8 mouse cellular contexts compared by ENCODE assay signal in genomic region chr14:60176891-60177613, GRCm38 (mm10). TPM values are rescaled to one million over a fixed set of nuclear protein-coding genes. Genes with fewer than 3 reads are reported as not detected.
DNase-seq lines count a peak whose midpoint lies in the region; ATAC-seq lines count a peak whose summit lies in the region.

No protein-coding gene starts in this region.

- H3K4me2 ChIP-seq in intestine, embryonic 14.5 days (ENCODE audit: low read length): peak overlapping the region; percentile 98

- H3K9me3 ChIP-seq in intestine, embryonic 14.5 days (ENCODE audit: control insufficient read depth, low read length): no peaks in the 10 kb centered on the region

- H3K4me1 ChIP-seq in intestine, embryonic 14.5 days (replicated peaks; ENCODE audit: control insufficient read depth, insufficient read depth, low read length): peaks cover 6% of the 10 kb centered on the region

- ATAC-seq in intestine, embryonic 14.5 days (replicated peaks; ENCODE audit: low FRiP score, low TSS enrichment, low read depth): peak; percentile 70
- peak; percentile 68 for ATAC-seq in megakaryocyte, adult 5-6 weeks (ENCODE audit: poor library complexity, severe bottlenecking)

- H3K9ac ChIP-seq in intestine, embryonic 14.5 days (ENCODE audit: low read length): peak overlapping the region; percentile 69

- no peaks in the 10 kb centered on the region for H3K36me3 ChIP-seq in intestine, embryonic 14.5 days (ENCODE audit: control insufficient read depth, insufficient read depth, low read length)

- H3K27me3 ChIP-seq in intestine, embryonic 14.5 days (replicated peaks; ENCODE audit: control insufficient read depth, insufficient read depth, low read length): peaks cover 11% of the 10 kb centered on the region

- DNase-seq in adrenal gland, adult 18-20 months (ENCODE audit: low spot score in 2 of 2): peak; percentile 17 to 25
- DNase-seq in cerebellum, adult 8-10 months: peak; percentile 76
- DNase-seq in frontal cortex, adult 2 months (ENCODE audit: extremely low spot score in 1 of 2, low spot score in 1 of 2): peak; percentile 38 to 68
- peak; percentile 80 for DNase-seq in intestine, embryonic 14.5 days (ENCODE audit: low spot score)
- peak; percentile 45 to 80 for DNase-seq in left cerebral cortex, adult 8-10 months (ENCODE audit: low spot score in 2 of 2)
- DNase-seq in right cerebral cortex, postnatal 10 days (ENCODE audit: low spot score in 2 of 2): peak; percentile 82 to 89
- no peak for DNase-seq in c-Kit-positive CD71-positive TER-119-positive erythroid progenitor cells, embryonic 14.5 days (ENCODE audit: low spot score)

- under 1% methylated on average over 78 of the region's 84 CpGs for WGBS in intestine, embryonic 14.5 days

- peak overlapping the region; percentile 62 for H3K4me3 ChIP-seq in intestine, embryonic 14.5 days (ENCODE audit: low read depth, low read length)

- H3K27ac ChIP-seq in intestine, embryonic 14.5 days (ENCODE audit: low read depth): peak overlapping the region; percentile 62

RNA-seq across cellular contexts. Expression of gene Atp8a2, which starts 19.9 kb away (rescaled TPM):
- 1 to 10 TPM; 1.1 to 2.0 TPM for total RNA-seq in adrenal gland, adult 18-20 months (2021)
- polyA plus RNA-seq in frontal cortex, adult 2 months (2012; rRNA removed): 14.6 and 16.1 TPM in 2 replicates
- polyA plus RNA-seq in intestine, embryonic 14.5 days (2014; fragmentation: Nextera tagmentation; extraction: Ambion mirVana): 8.2 and 9.0 TPM in 2 replicates
- total RNA-seq in left cerebral cortex, adult 8-10 months (2022): 10 to 100 TPM; 54.2 to 72.9 (median 63.0) TPM
- 0.20 and 0.41 TPM in 2 replicates for total RNA-seq in megakaryocyte, adult 5-6 weeks (2015)
- 0.51 and 2.4 TPM in 2 replicates for total RNA-seq in megakaryocyte, adult 5-6 weeks (2017)

Comparison
In these comparisons a context has a peak if more than half of its experiments do, and no peak if none do; other contexts are left out.
1. RNA of gene Atp8a2, which starts 19.9 kb away (total RNA-seq): 54.2 to 72.9 TPM in left cerebral cortex, adult 8-10 months; 1.1 to 2.0 TPM in adrenal gland, adult 18-20 months and 0.20 to 2.4 TPM in megakaryocyte, adult 5-6 weeks; every median in the first group is over 10 times any median in the second.